Mouse (Mus musculus): Measurements from ENCODE around the gene Dner.
"Not testable (repeated sequence)": the region's sequence is repeated elsewhere in the genome, so short reads cannot be mapped to it uniquely, and the experiment has no call there.

Gene Dner

GRCm38 (mm10) chr1:84386481-84387146 lies 309.4 kb downstream of the Dner start:
- DNase-seq: no peak

- no peak for DNase-seq
Measured at GRCm38 (mm10) chr1:84382709-84383108, 313.3 kb downstream of the Dner start.

GRCm38 (mm10) chr1:84382064-84382463 lies 314.0 kb downstream of the Dner start:
- DNase-seq: no peak

GRCm38 (mm10) chr1:84380895-84381294 lies 315.1 kb downstream of the Dner start:
- no peak for DNase-seq

GRCm38 (mm10) chr1:84367733-84368132 lies 328.3 kb downstream of the Dner start:
- no peak for DNase-seq

DNA sequence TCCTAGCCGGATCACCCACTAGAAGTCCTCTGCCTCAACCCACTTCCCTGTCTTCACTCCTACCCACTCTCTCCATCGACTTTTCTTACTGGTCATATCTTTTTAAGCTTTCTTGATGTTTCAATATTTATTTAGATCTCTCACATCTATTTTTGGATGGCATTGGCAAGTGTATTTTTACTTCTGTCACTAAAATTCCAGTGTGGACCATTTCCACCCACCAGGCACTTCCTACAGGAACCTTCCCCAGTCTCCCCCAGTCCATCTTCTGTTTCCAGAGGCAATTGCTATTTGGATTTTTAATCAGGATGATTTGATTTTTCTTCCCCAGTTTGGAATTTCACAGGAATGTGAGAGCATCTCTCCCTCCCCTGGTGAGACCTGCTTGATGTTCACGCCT lies 329.5 kb downstream of the Dner start:
- no peak for DNase-seq

DNA sequence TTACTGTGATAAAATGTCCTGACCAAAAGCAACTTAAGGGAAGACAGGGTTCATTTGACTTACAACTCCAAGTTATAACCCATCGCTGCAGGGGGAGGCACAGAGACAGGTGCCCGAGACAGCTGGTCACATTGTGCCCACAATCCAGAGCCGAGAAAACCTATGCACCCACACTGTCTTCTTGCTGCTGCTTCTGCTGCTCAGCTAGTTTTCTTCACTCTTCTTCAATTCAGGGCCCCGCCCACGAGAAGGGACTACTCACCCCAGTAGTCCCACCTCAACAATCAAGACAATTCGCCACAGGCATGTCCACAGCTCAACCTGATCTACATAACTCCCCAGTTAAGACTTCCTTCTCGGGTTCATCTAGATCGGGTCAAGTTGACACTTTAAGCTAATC lies 332.1 kb downstream of the Dner start, which contains the start of gene Pid1:
Gene Pid1, minus strand, starts transcription at position 214 of the 400 bp plus-strand sequence.
- DNase-seq: no peak

GRCm38 (mm10) chr1:84362709-84363617 lies 333.1 kb downstream of the Dner start:
- no peak for DNase-seq

GRCm38 (mm10) chr1:84362209-84362608 lies 333.8 kb downstream of the Dner start:
- no peak for DNase-seq

DNA sequence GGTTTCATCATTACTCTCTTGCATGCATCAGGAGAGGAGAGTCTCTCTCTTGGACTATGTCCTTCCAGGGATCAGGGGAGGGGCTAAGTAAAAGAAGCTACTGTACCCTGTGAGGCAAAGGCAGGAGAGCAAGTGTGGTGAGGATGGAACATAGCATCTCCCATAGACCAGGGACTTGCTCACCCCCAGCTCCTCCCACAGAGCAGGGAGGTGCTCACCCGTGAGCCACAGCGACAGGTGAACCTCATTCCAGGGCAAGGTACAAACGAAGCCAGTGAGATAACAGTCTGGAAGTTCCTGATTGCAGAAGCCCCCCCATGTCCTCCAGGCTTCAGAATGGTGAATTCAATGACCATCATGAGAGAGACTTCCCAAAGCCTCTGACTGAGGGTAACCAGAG lies 334.6 kb downstream of the Dner start:
- DNase-seq: no peak

DNA sequence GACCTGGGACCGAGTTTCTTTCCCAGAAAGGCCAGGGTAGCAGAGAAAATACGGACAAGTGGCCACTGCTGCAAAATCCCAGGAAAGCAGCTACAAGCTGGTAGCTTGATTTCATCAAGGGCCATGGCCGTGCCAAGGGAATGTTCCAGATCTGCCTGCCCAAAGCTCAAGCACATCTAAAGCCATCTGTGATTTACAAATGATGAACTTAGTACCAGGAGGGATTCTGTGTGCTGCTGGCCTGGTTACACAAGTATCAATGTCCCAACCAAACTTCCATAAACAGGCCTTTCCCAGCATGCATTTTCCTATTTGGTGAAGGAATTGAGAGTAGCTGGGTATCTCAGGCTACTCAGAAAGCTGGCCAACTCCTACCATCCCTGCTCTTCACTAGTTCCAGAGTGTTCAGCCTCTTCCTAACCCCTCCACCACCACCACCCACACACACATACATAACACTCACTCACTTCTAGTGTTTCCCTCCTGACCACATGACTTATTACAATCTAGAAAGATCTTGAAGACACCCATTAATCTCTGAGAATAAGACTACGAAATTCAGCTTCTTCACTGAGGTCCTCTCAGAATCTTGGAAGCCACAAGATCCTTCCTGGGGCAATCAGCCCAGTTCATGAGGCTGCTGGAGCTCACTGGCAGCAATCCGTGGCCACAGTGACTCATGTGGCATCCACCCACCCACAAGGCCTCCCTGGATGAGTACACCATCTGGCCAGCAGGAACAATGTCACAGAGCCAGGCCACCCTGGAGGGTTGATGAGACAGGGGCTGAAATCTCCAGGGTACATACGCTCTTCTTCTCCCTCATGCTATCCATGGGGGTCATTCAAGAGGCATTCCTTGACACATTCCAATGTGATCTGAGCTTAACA lies 336.2 kb downstream of the Dner start:
- no peak for DNase-seq

- DNase-seq: no peak
Measured at GRCm38 (mm10) chr1:84357216-84357615, 338.8 kb downstream of the Dner start.

GRCm38 (mm10) chr1:84350262-84350661 lies 345.8 kb downstream of the Dner start:
- no peak for DNase-seq

DNA sequence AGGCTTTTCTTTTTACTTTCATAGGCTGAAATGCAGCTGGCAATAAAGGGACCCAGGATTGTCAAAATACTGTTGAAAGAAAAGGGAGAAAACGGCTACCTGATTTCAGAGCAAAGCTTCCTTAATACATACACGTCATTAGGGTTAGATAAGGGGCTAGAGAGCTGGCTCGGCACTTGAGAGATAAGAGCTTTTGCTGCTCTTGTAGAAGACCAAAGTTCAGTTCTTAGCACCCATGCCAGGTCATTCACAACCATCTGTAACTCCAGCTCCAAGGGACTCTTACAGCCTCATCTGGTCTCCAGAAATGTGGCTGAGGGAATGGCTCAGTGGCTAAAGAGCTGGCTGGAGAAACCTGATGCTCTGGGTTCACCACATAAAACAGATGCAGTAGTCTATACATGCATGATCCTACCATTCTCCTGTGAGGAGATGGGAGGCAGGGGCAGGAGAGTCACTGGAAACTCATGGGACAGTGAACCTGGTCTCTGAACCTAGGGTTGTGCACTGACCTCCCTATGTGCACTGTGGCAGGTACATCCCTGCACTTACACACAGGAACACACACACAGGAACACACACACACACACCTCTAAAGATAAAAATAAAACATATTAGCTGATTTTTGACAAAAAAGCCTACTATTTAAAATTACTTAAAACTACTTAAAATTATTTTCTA lies 348.1 kb downstream of the Dner start:
- DNase-seq: no peak

DNA sequence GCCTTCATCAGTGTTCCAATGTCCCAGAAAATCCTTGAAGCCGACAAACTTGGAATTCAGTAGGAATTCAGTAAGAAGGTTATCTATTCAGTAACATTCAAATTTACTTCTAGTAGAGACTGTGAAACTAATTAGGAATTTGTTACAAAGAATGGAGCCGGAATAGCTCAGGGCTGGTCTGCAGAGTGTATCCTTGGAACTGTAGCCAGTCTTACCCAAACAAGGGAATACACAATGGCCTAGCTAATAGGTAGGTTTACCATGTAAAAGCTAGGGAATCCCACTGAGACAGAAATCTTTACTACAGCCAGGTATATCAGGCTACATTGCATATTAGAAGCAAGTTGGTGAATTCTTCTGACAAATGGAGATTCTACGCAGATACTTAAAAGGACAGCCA lies 363.2 kb downstream of the Dner start:
- not testable (repeated sequence) for DNase-seq

- DNase-seq: not testable (repeated sequence)
Measured at GRCm38 (mm10) chr1:84331861-84332260, 364.2 kb downstream of the Dner start.

GRCm38 (mm10) chr1:84325309-84325708 lies 370.7 kb downstream of the Dner start:
- DNase-seq: no peak

DNA sequence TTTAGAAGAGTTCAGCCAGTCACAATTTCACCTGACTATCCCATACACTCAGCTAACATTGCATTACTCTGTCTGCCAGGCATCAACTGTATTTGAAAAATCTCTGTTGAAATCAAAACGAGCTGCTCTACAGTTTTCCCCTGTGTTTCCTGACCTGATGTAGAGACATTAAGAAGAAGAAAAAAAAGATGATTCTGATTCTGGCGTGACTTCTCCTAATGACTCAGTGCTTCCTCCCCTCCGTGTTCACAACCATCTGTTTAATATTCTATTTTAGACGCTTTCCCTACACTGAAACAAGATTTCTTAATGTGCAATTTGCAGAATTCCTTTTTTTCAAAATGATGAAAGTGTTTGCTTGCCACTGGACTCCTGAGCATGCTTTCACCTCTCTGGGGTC lies 374.7 kb downstream of the Dner start:
- no peak for DNase-seq

Data from kidney, adult 8-10 months (tissue).